In genomic region chr2:60986286-60986685, GRCm38 (mm10) we compare ENCODE assay signal across 23 mouse cellular contexts. TPM values are rescaled to one million over a fixed set of nuclear protein-coding genes. Genes with fewer than 3 reads are reported as not detected.
DNase-seq lines count a peak whose midpoint lies in the region; ATAC-seq and TF ChIP-seq lines count a peak whose summit lies in the region.
"Had no signal": no experiment of that assay in that cellular context is flagged by ENCODE, and none has a peak within 500 bp of the region (broad histone marks: within the 10 kb centered on the region; RNA-seq: fewer than 3 reads in every experiment).

No protein-coding gene starts in this region.

- no peak overlapping the region for H3K27ac ChIP-seq in limb, embryonic 14.5 days (replicated peaks; ENCODE audit: low read depth, low read length)
- H3K27ac ChIP-seq in limb, embryonic 10.5 days: no peak overlapping the region
- H3K27ac ChIP-seq: embryonic facial prominence, embryonic 15.5 days; gastrocnemius, adult 2 months; heart, embryonic 15.5 days; hindbrain, embryonic 12.5 days; hindbrain, embryonic 15.5 days had no signal

- intact Hi-C loops in heart, postnatal 10 days (cut with DNase I): no loop called here

- H3K4me3 ChIP-seq in limb, embryonic 14.5 days (replicated peaks; ENCODE audit: low read length): no peak overlapping the region
- H3K4me3 ChIP-seq in limb, embryonic 10.5 days: no peak overlapping the region
- H3K4me3 ChIP-seq: embryonic facial prominence, embryonic 15.5 days; gastrocnemius, adult 2 months; heart, embryonic 12.5 days; heart, embryonic 15.5 days; hindbrain, embryonic 12.5 days; hindbrain, embryonic 15.5 days had no signal

- no peak for ATAC-seq in limb, embryonic 14.5 days (ENCODE audit: low FRiP score, low read depth)
- ATAC-seq: forebrain, embryonic 14.5 days; forebrain, postnatal 0 days; intestine, postnatal 0 days had no signal

- no peaks in the 10 kb centered on the region for H3K4me1 ChIP-seq in limb, embryonic 14.5 days (ENCODE audit: control insufficient read depth, insufficient read depth, low read length)
- peaks cover 2% of the 10 kb centered on the region; the same call in 1 of the 2 replicates for H3K4me1 ChIP-seq in limb, embryonic 10.5 days
- H3K4me1 ChIP-seq: embryonic facial prominence, embryonic 15.5 days; heart, embryonic 12.5 days; hindbrain, embryonic 12.5 days; hindbrain, embryonic 15.5 days had no signal

- H3K9me3 ChIP-seq in limb, embryonic 14.5 days (ENCODE audit: control insufficient read depth, low read length): no peaks in the 10 kb centered on the region
- H3K9me3 ChIP-seq in limb, embryonic 10.5 days (replicated peaks): no peaks in the 10 kb centered on the region
- H3K9me3 ChIP-seq: embryonic facial prominence, embryonic 15.5 days; heart, embryonic 12.5 days; heart, embryonic 15.5 days; hindbrain, embryonic 12.5 days; hindbrain, embryonic 15.5 days had no signal

- no peak overlapping the region for H3K4me2 ChIP-seq in limb, embryonic 14.5 days (replicated peaks; ENCODE audit: low read depth, low read length, severe bottlenecking)
- H3K4me2 ChIP-seq: embryonic facial prominence, embryonic 15.5 days; heart, embryonic 12.5 days; heart, embryonic 15.5 days; hindbrain, embryonic 12.5 days; hindbrain, embryonic 15.5 days had no signal

- peak; percentile 26 to 29 for DNase-seq in heart, postnatal 10 days
- DNase-seq in heart, adult 9 months (ENCODE audit: low spot score in 2 of 2): no peak
- DNase-seq in limb, embryonic 14.5 days (ENCODE audit: low spot score): peak; percentile 23
- no peak for DNase-seq in limb, embryonic 10.5 days (ENCODE audit: low spot score)
- peak; percentile 60 for DNase-seq in Muller cell, postnatal 12 days (ENCODE audit: inconsistent ontology term)
- no peak for DNase-seq in yolk sac, embryonic 10.5 days (ENCODE audit: low spot score)
- DNase-seq: adrenal gland, adult 2 months; adrenal gland, postnatal 14 days; cerebellum, adult 11 months; cerebellum, adult 2 months; cerebellum, adult 9-11 months; cerebellum, postnatal 25 days; forebrain, postnatal 0 days; gastrocnemius, adult 2 months; gastrocnemius, postnatal 14 days; heart, adult 11 months had no signal

- 77% methylated on average over 5 of the region's 5 CpGs for WGBS in limb, embryonic 14.5 days
- WGBS in limb, embryonic 10.5 days: 88% methylated on average over 5 of the region's 5 CpGs

- H3K36me3 ChIP-seq in limb, embryonic 14.5 days (ENCODE audit: control insufficient read depth, insufficient read depth, low read length): no peaks in the 10 kb centered on the region
- no peaks in the 10 kb centered on the region for H3K36me3 ChIP-seq in limb, embryonic 10.5 days
- H3K36me3 ChIP-seq: embryonic facial prominence, embryonic 15.5 days; heart, embryonic 12.5 days; heart, embryonic 15.5 days; hindbrain, embryonic 12.5 days; hindbrain, embryonic 15.5 days had no signal

- no peak for TF ChIP-seq POLR2A in limb, embryonic 14.5 days (IDR thresholded peaks at IDR 0.05; ENCODE audit: borderline replicate concordance, extremely low read depth, insufficient read depth, insufficient read length)

- no peaks in the 10 kb centered on the region for H3K27me3 ChIP-seq in limb, embryonic 14.5 days (ENCODE audit: control insufficient read depth, insufficient read depth, low read length)
- no peaks in the 10 kb centered on the region for H3K27me3 ChIP-seq in limb, embryonic 10.5 days (ENCODE audit: low read depth, poor library complexity, severe bottlenecking)
- H3K27me3 ChIP-seq: embryonic facial prominence, embryonic 15.5 days; heart, embryonic 12.5 days; heart, embryonic 15.5 days; hindbrain, embryonic 12.5 days; hindbrain, embryonic 15.5 days had no signal

- H3K9ac ChIP-seq in limb, embryonic 14.5 days (ENCODE audit: low read depth, low read length, severe bottlenecking): no peak overlapping the region
- H3K9ac ChIP-seq: embryonic facial prominence, embryonic 15.5 days; forebrain, postnatal 0 days; heart, embryonic 12.5 days; heart, embryonic 15.5 days; hindbrain, embryonic 12.5 days; hindbrain, embryonic 15.5 days had no signal

RNA-seq across cellular contexts. Expression of gene Rbms1, which starts 23.3 kb away (rescaled TPM):
- total RNA-seq in heart, postnatal 10 days (2021): 10 to 100 TPM; 87.5 to 89.3 TPM
- 84.9 and 119 TPM in 2 replicates for polyA plus RNA-seq in limb, embryonic 14.5 days (2012; rRNA removed)
- polyA plus RNA-seq in limb, embryonic 14.5 days (2014; fragmentation: Nextera tagmentation; extraction: Ambion mirVana): 118 and 131 TPM in 2 replicates
- 118 and 124 TPM in 2 replicates for polyA plus RNA-seq in limb, embryonic 10.5 days (2016; fragmentation: Nextera tagmentation; extraction: Ambion mirVana)

Comparison
In these comparisons a context has a peak if more than half of its experiments do, and no peak if none do; other contexts are left out.
1. DNase-seq: peak in heart, postnatal 10 days (2 of 2), limb, embryonic 14.5 days (single experiment) and Muller cell, postnatal 12 days (single experiment); none in heart, adult 9 months (0 of 2), limb, embryonic 10.5 days (single experiment) and yolk sac, embryonic 10.5 days (single experiment).